Mouse (Mus musculus): ENCODE measurements around the gene Trpv4.
A peak's percentile ranks its signal among the peaks of the same experiment; 100 is the strongest.

Trpv4 gene

GRCm38 (mm10) chr5:114667228-114667856, 9.1 kb upstream of the Trpv4 start:
- peak; percentile 99 for DNase-seq (ENCODE audit: low spot score)

GRCm38 (mm10) chr5:114666659-114667058, 8.4 kb upstream of the Trpv4 start:
- DNase-seq (ENCODE audit: low spot score) = no peak

GRCm38 (mm10) chr5:114664750-114665149, 6.5 kb upstream of the Trpv4 start:
- no peak for DNase-seq (ENCODE audit: low spot score)

GRCm38 (mm10) chr5:114664139-114664538, 5.9 kb upstream of the Trpv4 start:
- no peak for DNase-seq (ENCODE audit: low spot score)

- DNase-seq (ENCODE audit: low spot score) = no peak
Observed at GRCm38 (mm10) chr5:114661029-114661428, 2.8 kb upstream of the Trpv4 start.

- DNase-seq (ENCODE audit: low spot score) = no peak
Observed at GRCm38 (mm10) chr5:114657426-114657825, 795 bp downstream of the Trpv4 start.

- no peak for DNase-seq (ENCODE audit: low spot score)
Observed at GRCm38 (mm10) chr5:114656305-114656704, 1.9 kb downstream of the Trpv4 start.

- DNase-seq (ENCODE audit: low spot score) = no peak
Observed at GRCm38 (mm10) chr5:114655721-114656120, 2.5 kb downstream of the Trpv4 start.

- no peak for DNase-seq (ENCODE audit: low spot score)
Observed at GRCm38 (mm10) chr5:114653656-114654437, 4.4 kb downstream of the Trpv4 start.

- DNase-seq (ENCODE audit: low spot score) = no peak
Observed at GRCm38 (mm10) chr5:114651449-114651848, 6.8 kb downstream of the Trpv4 start.

- no peak for DNase-seq (ENCODE audit: low spot score)
Observed at GRCm38 (mm10) chr5:114651002-114651401, 7.2 kb downstream of the Trpv4 start.

- no peak for DNase-seq (ENCODE audit: low spot score)
Observed at GRCm38 (mm10) chr5:114648728-114649311, 9.4 kb downstream of the Trpv4 start.

- no peak for DNase-seq (ENCODE audit: low spot score)
Observed at GRCm38 (mm10) chr5:114647211-114647974, 10.8 kb downstream of the Trpv4 start.

GRCm38 (mm10) chr5:114645916-114646315, 12.3 kb downstream of the Trpv4 start:
- no peak for DNase-seq (ENCODE audit: low spot score)

- DNase-seq (ENCODE audit: low spot score) = no peak
Observed at GRCm38 (mm10) chr5:114644918-114645317, 13.3 kb downstream of the Trpv4 start.

- DNase-seq (ENCODE audit: low spot score) = no peak
Observed at GRCm38 (mm10) chr5:114640809-114641208, 17.4 kb downstream of the Trpv4 start.

GRCm38 (mm10) chr5:114639645-114639957, 18.6 kb downstream of the Trpv4 start:
- no peak for DNase-seq (ENCODE audit: low spot score)

- DNase-seq (ENCODE audit: low spot score) = peak; percentile 73
Observed at GRCm38 (mm10) chr5:114638769-114639644, 19.2 kb downstream of the Trpv4 start.

GRCm38 (mm10) chr5:114636091-114636490, 22.1 kb downstream of the Trpv4 start:
- no peak for DNase-seq (ENCODE audit: low spot score)

- DNase-seq (ENCODE audit: low spot score) = peak; percentile 22
Observed at GRCm38 (mm10) chr5:114631336-114631735, 26.9 kb downstream of the Trpv4 start.

- peak; percentile 37 for DNase-seq (ENCODE audit: low spot score)
Observed at GRCm38 (mm10) chr5:114625590-114625989, 32.6 kb downstream of the Trpv4 start.

- no peak for DNase-seq (ENCODE audit: low spot score)
Observed at GRCm38 (mm10) chr5:114620305-114620704, 37.9 kb downstream of the Trpv4 start.

Measured in spleen, adult 12 weeks (tissue).